Mouse (Mus musculus): ENCODE data around the gene Pparg.

Gene Pparg

DNA sequence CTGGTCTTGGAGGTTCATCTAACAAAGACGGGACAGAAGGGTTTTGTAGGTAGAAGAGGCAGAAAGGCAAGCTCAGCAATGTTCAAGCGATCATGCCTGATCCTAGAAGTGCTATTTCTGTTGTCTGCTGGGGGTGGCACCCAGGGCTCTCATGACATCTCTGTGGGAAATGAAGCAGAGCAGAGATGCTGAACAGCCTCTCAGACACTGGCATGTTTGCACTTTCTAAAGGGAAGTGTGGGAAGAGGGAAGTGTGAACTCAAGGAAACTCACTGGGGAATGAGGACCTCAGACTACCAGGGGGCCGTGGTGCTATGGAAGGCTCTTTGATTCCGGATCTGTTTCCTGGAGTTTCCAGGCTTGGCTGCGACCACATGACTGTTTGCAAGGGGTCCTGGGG, 144.2 kb downstream of the Pparg start:
- no peak for DNase-seq (ENCODE audit: low spot score)

DNA sequence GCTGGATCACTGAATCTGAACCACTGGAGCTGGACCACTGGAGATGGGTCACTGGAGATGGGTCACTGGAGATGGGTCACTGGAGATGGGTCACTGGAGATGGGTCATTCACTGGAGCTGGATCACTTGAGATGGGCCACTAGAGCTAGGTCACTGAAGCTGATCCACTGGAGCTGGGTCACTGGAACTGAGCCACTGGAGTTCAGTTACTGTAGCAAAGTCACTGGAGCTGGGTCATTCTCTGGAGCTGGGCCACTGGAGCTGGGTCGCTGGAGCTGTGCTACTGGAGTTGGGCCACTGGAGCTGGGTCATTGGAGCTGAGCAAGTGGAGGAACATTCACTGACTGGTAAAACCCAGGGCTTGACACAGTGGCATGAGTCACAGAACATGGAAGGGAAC, 145.7 kb downstream of the Pparg start:
- no peak for DNase-seq (ENCODE audit: low spot score)

DNA sequence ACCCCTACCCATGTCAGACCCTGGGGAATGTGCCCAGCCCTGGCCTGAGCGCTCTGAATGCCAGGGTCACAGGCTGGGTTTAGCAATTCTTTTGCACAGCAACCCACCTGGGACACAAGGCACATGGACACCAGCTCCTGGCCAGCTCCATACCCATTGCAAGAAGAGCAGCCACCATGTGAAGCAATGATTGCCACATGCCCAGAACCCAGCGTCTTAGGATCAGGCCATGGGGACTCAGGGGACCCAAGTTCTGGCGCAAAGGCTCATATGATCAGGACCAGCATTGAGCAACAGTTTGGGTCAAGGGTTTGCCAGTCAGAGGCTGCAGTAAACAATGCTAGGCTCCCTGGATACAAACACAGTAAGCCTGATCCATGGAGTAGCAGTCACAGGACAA, 150.7 kb downstream of the Pparg start:
- DNase-seq (ENCODE audit: low spot score), result no peak

DNA sequence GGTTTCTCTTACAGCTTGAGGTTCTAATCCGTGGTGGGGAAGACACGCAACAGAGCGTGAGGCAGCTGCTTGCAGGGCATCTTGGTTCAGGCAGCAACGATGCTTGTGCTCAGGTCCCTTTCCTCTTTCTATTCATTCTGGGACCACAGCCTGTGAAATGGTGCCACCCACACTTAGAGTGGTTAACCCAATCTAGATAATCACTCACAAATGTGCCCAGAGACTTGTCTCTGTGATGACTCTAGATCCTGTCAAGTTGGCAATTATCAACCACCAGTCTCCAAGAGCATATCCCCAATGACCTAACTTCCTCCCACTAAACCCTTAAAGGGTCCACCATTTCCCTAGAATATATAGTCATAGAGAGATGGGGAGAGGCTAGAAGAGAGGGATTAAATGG, 152.5 kb downstream of the Pparg start:
- no peak for DNase-seq (ENCODE audit: low spot score)

DNA sequence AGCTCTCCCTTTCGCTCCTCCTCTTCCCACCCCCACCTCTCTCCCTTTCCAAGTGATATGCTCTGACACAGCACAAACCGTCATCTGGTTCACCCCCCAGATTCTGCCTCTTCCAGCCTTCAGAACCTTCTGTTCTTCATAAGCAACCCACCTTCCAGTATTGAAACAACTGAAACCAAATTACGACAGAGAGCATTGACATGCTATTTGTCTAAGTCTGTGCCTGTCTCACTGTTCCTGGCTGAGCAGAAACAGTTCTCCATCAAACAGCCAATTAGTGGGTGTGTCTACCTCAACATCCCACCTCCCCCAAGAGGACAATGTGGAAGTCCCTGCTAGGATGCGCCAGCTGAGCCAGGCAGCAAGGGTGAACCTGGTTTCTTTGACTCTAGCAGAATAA, 157.2 kb downstream of the Pparg start:
- DNase-seq (ENCODE audit: low spot score), result no peak

DNA sequence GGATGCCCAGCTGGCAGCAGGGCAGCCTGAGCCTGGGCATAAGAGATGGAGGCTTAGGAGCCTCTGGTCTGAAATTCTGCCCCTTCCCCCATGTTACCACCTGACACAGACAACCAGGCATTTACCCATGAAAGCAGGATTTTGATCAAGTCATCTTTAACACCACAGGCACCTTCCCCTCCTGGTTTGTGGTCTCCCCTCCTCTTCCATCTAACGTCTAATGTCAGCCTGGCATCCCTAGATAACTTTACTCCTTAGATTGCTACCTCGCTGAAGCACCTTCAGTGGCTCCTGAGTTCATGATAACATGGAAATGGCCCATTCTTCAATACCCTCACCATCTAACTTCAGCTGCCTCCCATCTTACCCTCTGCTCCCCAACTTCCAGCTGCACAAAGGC, 157.6 kb downstream of the Pparg start:
- no peak for DNase-seq (ENCODE audit: low spot score)

DNA sequence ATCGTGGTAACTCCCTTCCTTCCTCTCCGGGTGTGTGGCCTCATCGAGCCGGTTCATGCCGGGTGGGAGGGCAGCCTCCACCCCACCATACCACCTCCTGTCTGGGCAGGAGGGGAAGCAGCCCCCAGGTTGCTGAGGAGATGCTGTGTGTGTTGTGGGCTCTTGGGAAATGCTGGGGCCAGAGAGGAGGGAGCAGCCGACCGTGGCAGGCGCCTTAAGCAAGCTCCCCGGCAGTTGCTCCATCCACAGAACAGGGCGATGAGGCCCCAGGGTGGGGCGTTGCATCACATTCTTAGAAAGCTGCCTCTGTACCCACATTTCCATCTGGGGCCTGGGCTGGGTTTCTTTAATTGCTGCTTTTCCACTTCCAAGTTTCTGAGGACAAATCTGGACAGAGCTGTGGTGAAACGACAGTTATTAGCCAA, 158.5 kb downstream of the Pparg start:
- DNase-seq (ENCODE audit: low spot score), result peak; percentile 42

DNA sequence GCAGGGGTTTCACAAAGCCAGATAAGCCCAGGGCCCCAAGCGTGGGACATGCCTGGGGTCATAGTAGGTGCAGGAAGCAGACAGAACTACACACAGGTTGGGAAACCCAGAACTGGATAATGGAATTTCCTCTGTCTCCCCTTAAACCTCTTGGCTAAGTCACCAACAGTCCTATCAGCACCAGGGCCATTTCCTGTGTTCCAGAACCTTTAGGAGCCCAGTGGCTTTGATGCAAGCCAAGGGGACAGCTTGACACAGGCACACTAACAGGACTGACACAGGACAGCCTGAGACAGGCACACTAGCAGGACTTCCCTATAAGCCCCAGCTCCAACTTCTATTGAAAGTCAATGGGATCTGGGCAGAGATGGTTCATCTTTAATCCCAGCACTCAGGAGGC, 161.2 kb downstream of the Pparg start:
- no peak for DNase-seq (ENCODE audit: low spot score)

DNA sequence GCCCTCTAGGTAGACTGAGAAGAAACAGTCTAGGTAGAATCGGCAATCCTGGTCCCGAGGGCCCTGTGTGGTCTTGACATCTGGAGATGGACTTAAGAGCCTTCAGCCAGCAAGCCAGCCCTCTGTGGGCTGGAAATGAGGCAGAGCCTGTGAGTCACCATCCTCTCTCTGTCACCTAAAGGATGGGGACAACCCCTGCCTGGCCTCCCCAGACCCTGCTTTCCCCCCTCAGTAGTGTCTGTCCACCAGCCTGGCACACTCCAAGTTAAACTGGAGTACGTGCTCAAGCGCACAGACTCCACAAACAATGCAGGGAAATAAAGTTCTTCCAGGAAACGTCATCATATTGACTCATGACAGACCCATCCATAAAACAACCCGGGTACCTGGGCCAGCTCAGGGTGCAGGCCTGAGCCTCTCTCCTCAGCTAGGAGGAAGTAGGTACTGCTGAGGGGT, 162.0 kb downstream of the Pparg start:
- no peak for DNase-seq (ENCODE audit: low spot score)

DNA sequence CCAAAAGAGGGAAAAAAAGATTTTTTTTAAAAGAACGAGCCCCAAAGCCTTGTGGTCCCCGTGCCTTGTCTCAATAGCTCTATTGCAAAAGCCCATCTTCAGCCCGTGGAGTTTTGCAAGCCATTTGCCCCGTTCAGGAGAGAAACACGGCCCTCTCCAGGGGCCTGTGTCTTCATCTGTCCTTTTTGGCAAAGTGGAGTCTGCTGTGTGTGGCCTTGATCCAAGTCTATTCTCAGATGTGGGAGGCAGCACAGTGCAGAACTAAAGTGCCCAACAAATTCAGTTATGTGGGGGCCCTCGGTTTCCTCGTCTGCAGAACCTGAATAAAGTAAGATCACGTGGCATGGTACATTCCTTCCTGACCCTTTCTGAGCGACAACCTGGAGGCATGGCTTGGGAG, 162.4 kb downstream of the Pparg start:
- no peak for DNase-seq (ENCODE audit: low spot score)

DNA sequence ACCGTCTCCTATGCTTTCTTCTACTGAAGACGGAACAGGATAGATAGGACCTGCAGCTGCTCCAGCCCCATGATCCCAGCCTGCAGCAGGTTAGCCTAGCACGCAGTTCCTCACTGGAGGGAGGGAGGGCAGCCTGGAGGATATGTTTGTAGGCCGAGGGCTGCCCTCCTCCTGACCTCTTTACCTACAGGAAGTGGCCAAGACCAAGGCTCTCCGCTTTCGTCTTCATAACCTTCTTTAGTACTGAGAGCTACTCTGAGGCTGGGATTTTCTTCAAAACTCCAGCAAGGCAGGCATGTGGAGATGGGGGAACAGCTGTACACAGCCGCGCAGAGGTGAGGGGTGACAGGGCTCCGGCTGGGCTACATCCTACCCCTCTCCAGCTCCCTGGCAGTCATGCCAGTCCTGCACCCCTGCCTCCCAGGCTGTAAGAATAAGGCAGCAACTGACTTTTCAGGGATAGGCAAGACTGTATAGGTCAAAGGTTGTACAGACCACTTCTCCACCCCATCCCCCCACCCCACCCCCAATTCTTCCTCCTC, 163.8 kb downstream of the Pparg start:
- DNase-seq (ENCODE audit: low spot score), result no peak

DNA sequence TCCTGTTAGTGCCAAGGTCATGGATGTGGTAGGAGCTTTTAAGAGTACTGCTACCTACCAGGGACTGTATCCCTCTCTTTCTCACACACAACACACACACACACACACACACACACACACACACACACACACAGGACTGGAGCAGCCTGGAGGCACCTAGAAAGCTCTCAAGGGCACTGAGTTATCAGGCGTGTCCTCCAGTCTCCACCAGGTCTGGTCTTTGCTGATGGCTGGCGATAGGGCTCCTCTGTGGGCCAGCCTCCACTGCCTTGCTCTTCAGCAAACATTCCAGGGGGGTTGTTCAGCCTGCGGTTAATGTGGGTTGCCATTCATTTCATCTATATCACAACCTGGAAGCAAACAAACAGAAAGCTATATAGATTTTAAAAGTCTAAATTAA, 166.7 kb downstream of the Pparg start:
- peak; percentile 76 for DNase-seq (ENCODE audit: low spot score)

DNA sequence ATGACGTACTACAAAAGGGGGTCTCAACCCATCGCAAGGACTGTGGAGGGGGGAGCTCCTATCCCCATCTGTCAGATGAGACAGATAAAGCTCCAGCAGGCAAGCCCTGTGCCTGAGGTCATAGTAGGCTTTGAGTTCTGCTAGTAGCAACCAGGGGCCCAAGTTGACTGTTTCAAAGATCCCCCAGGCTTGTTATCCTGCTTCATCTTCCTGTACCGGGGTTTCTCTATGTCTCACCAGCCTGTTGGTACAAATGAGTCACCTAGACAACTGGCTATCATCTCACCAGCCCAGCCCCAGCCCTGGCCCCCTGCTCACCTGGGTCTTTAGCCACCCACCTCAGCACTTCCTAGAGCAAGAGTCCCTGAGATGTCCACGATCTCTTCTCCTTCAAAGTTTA, 167.6 kb downstream of the Pparg start:
- DNase-seq (ENCODE audit: low spot score), result no peak

DNA sequence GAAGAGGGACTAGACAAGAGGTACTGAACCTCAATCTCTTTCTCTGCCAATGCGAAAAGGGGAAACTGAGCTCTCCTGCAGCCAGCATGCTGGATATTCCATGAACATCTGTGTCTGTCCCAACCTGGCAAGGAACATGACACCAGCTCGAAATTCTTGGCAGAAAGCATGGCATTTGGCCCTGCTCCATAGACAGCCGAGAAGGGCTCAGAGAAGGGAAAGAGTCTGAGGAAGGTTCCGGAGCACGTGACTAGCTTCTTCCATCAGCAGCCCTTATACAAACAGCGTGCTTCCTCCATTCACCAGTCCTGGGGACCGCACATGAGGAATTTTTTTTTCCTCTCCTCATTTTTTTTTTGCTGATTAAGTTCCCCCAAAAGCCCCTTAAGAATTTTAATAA, 173.9 kb downstream of the Pparg start:
- no peak for DNase-seq (ENCODE audit: low spot score)

DNA sequence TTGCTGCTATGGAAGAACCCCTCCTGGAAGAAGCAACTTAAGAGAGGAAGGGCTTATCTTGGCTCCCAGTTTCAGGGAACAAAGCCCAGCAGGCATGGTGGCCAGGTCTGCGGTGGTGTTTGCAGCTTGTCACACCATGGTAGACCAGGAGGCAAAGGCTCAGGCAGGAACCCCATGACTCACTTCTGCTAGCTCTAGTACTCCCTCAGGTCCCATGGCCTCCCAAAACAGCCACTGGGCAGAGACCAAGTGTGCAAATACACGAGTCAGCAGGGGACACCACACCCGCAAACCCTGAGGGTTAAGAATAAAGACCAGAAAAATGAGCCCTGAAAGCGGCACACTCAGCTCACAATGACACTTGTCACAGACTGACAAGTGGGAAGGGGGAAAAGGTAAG, 175.4 kb downstream of the Pparg start:
- no peak for DNase-seq (ENCODE audit: low spot score)

DNA sequence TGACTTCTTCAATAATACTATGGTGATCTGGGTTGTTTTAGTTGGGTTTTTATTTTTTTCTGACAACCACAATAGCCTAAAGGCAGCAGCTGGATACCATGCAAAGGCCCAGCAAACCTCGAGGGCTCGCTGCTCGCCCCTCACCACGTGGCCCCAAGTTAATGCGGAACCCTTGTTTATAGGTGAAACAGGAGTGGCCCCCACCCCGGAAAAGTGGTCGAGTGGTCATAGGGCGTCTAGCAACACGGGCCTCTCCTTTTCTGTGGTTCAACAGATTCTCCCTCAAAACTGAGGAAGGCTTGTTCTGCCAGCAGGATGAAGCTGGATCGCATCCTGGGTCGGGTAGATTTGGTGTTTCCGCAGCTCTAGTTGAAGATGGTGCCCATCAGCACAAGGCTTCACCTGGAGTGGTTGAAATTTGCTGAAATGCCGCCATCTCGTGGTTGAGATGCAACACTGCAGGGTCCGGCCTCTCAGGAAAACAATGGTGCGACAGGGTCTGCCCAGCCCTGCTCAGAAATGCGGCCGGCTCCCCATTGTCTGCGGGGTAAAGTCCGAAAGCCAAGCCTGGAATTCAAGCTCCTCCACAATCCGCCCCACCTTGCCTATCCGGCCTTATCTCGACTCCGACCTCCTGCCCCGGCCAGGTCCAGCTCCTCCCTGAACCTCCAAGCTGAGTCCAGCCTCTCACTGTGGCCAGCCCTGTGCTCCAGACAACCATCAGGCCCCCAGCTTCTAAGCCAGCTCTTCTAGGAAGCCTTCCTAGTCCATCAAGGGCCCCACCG, 178.1 kb downstream of the Pparg start:
- peak; percentile 82 for DNase-seq (ENCODE audit: low spot score)
